Mouse (Mus musculus): ENCODE data around the gene Nudt3. TPM values are rescaled to one million over a fixed set of nuclear protein-coding genes. Genes with fewer than 3 reads are reported as not detected.

Gene Nudt3
- polyA plus RNA-seq, 1 experiment from 2014 or later, result 23.2 TPM

DNA sequence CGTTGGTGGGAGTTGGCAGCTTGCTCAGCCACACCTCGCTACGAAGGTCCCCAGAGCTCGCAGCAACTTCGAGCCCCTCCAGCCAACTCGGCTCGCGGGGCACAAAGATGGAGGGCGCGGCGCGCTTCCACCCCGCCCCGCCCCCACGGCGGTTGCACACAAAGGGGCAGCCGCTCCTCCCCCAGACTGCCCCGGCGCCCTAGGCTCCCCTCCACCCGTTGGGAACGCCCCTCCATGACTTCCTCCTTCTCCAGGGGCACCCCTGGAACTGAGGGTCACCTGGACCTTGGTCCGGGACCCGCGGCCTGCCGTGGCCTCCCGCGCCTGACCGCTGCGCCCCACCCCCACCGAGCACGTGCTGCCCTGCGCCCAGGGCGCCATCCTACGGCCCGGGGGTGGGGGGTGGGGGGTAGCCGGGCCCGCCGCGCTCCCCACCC is 68.2 kb downstream of the Nudt3 start:
- H3K9me3 ChIP-seq (replicated peaks), result no peaks in the 10 kb centered on the region
- H3K4me3 ChIP-seq (replicated peaks), result peak overlapping the region; percentile 81
- peaks cover 5% of the 10 kb centered on the region for H3K36me3 ChIP-seq (replicated peaks)
- peak; percentile 22 for ATAC-seq (ENCODE audit: insufficient read depth)
- H3K4me1 ChIP-seq (replicated peaks), result peaks cover 89% of the 10 kb centered on the region
- peak overlapping the region; percentile 97 for H3K4me2 ChIP-seq
- H3K9ac ChIP-seq, result peak overlapping the region; percentile 86
- WGBS (ENCODE audit: insufficient replicate concordance), result 0% methylated on average over 38 of the region's 39 CpGs
- peaks cover 6% of the 10 kb centered on the region; the same call in 1 of the 2 replicates for H3K27me3 ChIP-seq
- H3K27ac ChIP-seq (replicated peaks), result peak overlapping the region; percentile 92

DNA sequence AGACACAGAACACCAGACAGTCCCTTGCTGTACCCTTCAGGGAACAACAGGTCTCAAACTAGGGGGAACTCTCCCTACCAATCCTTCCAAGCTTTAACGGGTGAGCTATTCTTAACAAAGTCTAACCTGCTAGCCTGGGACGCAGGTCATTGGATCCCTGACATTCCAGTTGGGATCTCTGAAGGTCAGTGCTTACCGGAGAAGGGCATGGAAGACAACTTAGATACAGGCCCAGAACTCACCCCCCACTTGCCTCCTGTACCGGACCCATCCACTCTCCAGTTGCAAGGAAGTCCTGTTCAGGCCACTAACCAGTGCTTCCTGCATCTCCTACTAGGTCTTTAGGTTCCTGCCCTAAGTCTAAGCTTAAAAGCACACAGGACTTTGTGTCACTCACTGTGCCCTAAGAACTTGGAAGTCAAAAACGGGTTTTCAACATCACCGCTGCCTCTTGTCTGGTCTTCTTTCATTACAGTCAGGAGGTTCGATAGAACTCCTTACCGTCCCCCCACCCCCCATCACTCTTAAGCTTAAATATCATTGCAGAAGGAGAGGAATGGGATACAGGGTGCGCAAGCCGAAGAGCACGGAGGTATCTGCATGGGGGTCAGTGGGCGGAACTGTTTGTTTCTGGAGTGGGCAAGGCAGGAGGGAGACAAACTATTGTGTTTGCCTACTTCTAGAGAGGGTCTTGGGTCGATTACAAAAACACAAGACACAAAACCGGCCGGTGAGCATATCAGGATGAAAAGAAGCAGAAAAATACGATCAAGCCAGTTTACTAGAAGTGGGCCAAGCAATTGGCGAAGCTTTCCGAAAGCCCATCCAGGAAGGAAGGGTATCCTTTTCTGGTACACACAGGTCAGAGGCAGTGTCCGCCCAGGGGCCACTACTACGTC is 69.0 kb downstream of the Nudt3 start:
- Histone ChIP-seq H3K9me3 (replicated peaks) (no peaks in the 10 kb centered on the region), H3K27me3 (peaks cover 6% of the 10 kb centered on the region; the same call in 1 of the 2 replicates), H3K36me3 (replicated peaks) (no peaks in the 10 kb centered on the region), H3K27ac (replicated peaks) (peak overlapping the region; percentile 92), H3K4me3 (replicated peaks) (peak overlapping the region; percentile 81), H3K9ac (peak overlapping the region; percentile 86), H3K4me1 (replicated peaks) (peaks cover 82% of the 10 kb centered on the region), H3K4me2 (peak overlapping the region; percentile 97)
- 31% methylated on average over 20 of the region's 20 CpGs for WGBS (ENCODE audit: insufficient replicate concordance)
- ATAC-seq (ENCODE audit: insufficient read depth), result no peak

DNA sequence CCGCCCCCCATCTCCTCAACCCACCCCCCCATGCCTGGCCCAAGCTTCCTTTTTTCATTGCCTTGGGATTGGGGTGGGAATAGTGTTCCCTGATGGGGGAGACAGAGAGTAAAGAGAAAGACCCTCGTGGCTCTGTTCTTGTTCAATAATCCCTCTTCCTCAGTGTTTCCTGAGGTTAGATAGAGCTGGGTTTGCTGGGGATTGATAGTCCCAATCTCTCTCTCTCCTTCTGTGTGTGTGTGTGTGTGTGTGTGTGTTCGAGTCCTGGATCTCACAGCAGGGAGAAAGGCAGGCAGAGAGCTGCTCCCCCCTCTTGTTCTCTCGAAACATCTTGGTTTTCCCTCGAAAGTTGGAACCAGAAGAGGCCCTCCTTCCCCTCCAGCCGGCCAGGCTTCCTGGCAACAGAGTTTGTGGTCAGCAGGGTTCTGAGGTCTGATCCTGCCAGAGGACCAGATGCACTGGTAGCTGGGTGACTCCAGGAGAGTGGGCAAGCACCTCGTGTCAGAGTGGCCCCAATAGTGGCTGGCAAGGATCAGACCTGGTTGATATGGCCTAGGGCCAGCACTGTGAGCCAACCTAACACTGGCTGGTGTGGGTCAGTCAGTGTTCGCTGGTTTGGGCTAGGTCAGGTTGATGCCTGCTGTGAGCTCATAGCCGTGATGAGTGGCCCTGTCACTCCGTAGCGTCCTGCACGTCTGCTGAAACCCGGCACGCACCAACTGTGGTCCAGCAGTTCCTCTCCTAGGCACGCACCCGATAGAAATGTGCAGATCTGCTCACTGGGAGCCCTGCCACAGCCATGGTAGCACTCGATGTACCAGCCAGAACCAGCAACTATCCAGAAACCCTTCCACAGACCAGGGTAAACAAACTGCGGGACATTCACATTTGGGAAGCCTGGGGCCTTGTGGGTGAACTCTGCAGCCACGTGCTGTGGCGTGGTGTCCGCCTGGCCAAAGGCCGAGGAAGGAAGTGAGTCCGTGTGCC is 70.8 kb downstream of the Nudt3 start:
- no peak for ATAC-seq (ENCODE audit: insufficient read depth)
- Histone ChIP-seq H3K4me2 (no peak overlapping the region; the same call in 1 of the 2 replicates), H3K27ac (replicated peaks) (peak overlapping the region; percentile 53; the same call in 1 of the 2 replicates), H3K4me1 (replicated peaks) (peaks cover 64% of the 10 kb centered on the region), H3K4me3 (replicated peaks) (no peak overlapping the region), H3K9ac (no peak overlapping the region), H3K36me3 (replicated peaks) (no peaks in the 10 kb centered on the region), H3K9me3 (replicated peaks) (no peaks in the 10 kb centered on the region), H3K27me3 (peaks cover 6% of the 10 kb centered on the region; the same call in 1 of the 2 replicates)
- 26% methylated on average over 23 of the region's 23 CpGs for WGBS (ENCODE audit: insufficient replicate concordance)

DNA sequence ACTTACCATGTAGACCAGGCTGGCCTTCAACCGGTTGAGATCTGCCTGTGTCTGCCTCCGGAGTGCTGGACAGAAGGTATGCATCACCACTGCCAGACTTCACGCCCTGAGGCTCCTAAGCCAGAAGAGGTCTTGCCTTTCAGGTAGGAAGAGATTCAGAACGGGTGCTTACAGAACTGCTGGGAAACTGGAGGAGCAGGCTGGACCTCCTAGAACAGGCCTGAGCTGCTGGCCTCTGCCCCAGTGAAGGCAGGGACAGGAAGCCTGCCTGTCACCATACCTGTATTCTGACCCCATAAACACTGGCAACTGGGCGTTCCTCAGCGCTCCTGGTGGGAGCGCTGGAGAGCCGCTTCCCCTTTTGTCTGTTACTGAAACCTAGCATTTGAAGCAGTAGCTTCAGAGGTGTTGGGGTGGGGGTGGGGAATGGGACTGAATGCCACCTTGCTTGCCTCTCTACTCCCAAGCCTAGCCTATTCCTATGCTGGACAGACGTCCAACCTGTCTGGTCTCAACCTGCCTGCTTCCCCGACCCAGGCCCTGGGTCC is 71.8 kb downstream of the Nudt3 start:
- Histone ChIP-seq H3K4me1 (replicated peaks) (peaks cover 55% of the 10 kb centered on the region), H3K4me3 (replicated peaks) (no peak overlapping the region), H3K36me3 (replicated peaks) (no peaks in the 10 kb centered on the region), H3K27ac (replicated peaks) (no peak overlapping the region), H3K9ac (no peak overlapping the region), H3K4me2 (no peak overlapping the region), H3K9me3 (replicated peaks) (no peaks in the 10 kb centered on the region), H3K27me3 (peaks cover 6% of the 10 kb centered on the region; the same call in 1 of the 2 replicates)
- WGBS (ENCODE audit: insufficient replicate concordance), result 40% methylated on average over 10 of the region's 10 CpGs
- no peak for ATAC-seq (ENCODE audit: insufficient read depth)

GRCm38 (mm10) chr17:27549234-27549633 is 74.1 kb downstream of the Nudt3 start:
- H3K4me3 ChIP-seq (replicated peaks), result no peak overlapping the region
- no peaks in the 10 kb centered on the region; the same call in 1 of the 2 replicates for H3K27me3 ChIP-seq

DNA sequence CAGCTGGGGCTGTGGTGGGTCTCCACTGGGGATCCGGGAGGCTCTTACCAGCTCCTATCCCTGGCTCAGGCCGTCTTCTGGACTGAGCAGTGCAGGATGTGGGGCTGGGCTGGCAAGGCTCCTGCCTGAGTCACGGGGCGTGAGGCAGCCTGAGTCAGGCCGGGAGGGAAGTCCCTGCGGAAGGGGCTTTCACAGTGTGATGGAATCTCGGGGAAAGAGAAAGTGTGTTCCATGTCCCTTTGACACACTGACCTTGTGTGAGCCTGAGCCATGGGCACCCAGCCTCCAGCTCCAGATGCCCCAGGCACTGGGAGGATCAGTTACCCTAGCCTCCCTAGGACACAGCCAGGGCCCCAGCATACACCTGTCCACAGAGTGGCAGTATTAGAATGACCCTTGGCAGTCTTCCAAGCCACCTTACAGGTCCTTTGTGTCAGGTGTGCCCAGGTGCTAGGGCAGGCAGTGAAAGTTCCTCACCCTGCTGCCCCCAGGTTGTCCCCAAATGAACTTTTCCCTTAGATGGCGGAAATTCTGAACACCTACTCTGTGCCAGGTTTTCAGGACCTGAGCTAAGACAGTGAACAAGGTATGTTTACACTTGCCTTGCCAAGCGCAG is 75.9 kb downstream of the Nudt3 start:
- no peaks in the 10 kb centered on the region; the same call in 1 of the 2 replicates for H3K27me3 ChIP-seq
- H3K36me3 ChIP-seq (replicated peaks), result no peaks in the 10 kb centered on the region
- no peaks in the 10 kb centered on the region for H3K9me3 ChIP-seq (replicated peaks)
- no peak for ATAC-seq (ENCODE audit: insufficient read depth)
- H3K27ac ChIP-seq (replicated peaks), result no peak overlapping the region
- peaks cover 20% of the 10 kb centered on the region for H3K4me1 ChIP-seq (replicated peaks)
- H3K4me3 ChIP-seq (replicated peaks), result no peak overlapping the region
- 55% methylated on average over 9 of the region's 9 CpGs for WGBS (ENCODE audit: insufficient replicate concordance)
- H3K4me2 ChIP-seq, result no peak overlapping the region
- no peak overlapping the region for H3K9ac ChIP-seq

More at GRCm38 (mm10) chr17:27549234-27549633, 74.1 kb downstream of the Nudt3 start:
- WGBS (ENCODE audit: insufficient replicate concordance), result 41% methylated on average over 8 of the region's 8 CpGs
- no peak overlapping the region for H3K27ac ChIP-seq (replicated peaks)
- no peaks in the 10 kb centered on the region for H3K9me3 ChIP-seq (replicated peaks)
- no peak for ATAC-seq (ENCODE audit: insufficient read depth)
- no peaks in the 10 kb centered on the region for H3K36me3 ChIP-seq (replicated peaks)
- H3K4me2 ChIP-seq, result no peak overlapping the region
- H3K4me1 ChIP-seq (replicated peaks), result peaks cover 33% of the 10 kb centered on the region
- no peak overlapping the region for H3K9ac ChIP-seq

DNA sequence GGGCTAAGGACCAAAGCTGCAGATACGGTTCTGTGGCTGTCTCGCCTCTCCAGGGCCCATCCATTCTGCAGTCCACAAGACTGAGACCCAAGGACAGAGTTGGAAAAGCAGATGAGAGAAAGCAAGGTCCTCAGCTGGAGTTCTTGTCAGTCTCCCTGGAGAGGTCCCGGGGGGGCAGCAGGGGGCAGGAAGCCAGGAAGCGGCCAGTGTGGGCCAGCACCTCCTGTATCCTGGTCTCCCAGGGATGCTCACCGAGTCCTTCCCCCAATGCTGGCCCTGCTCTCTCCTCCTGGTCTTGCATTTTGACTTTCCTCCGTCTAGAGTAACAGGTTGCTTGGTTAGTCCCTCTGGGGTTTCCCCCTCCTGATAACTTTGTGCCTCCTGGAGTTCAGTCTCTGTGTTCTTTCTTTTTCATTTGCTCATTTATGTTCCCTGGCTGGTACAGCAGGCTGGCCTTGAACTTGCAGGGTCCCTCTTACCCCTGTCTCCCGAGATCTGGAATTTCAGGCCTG is 76.7 kb downstream of the Nudt3 start:
- ATAC-seq (ENCODE audit: insufficient read depth), result no peak
- H3K9ac ChIP-seq, result no peak overlapping the region
- no peak overlapping the region for H3K4me2 ChIP-seq
- H3K4me1 ChIP-seq (replicated peaks), result peaks cover 13% of the 10 kb centered on the region
- no peaks in the 10 kb centered on the region; the same call in 1 of the 2 replicates for H3K27me3 ChIP-seq
- H3K4me3 ChIP-seq (replicated peaks), result no peak overlapping the region
- no peaks in the 10 kb centered on the region for H3K9me3 ChIP-seq (replicated peaks)
- H3K27ac ChIP-seq (replicated peaks), result no peak overlapping the region
- no peaks in the 10 kb centered on the region for H3K36me3 ChIP-seq (replicated peaks)
- WGBS (ENCODE audit: insufficient replicate concordance), result 62% methylated on average over 7 of the region's 7 CpGs

DNA sequence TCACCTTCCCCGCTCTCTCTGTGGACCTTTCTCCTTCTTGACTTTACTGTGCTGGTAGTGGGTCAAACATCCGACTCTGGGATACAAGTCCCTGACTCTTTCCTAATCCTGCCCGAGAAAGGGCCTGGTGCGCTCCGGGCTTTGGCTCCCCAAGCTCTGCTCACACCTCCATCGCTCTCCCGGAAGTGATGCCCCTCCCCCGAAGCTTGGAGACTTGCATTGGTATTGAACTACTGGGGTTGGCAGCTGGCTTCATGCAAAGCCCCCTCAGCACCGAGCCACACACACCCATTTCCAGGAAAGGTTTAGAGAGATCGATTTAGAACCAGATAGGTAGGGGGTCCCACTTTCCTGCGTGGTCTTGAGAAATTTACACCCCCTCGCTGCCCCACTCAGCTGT is 77.3 kb downstream of the Nudt3 start:
- H3K9ac ChIP-seq, result no peak overlapping the region
- ATAC-seq (ENCODE audit: insufficient read depth), result no peak

DNA sequence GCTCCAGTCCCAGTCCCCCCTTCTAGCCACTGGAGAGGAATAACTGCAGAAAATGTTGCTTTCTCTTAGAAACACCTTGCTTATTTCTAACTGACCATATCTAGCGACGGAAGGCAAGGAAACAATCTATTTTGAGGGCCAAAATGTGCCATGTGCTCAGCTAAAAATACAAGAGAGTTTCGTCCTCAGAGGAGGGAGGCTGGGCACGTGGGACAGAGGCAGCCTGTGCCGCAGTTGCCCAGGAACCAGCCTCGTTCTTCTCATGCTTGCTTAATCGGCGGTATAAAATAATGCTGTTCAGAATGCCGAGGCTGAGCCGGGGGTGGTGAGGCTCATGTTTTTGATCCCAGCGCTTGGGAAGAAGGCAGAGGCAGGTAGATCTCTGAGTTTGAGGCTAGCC is 78.7 kb downstream of the Nudt3 start:
- Histone ChIP-seq H3K4me2 (no peak overlapping the region), H3K36me3 (replicated peaks) (no peaks in the 10 kb centered on the region), H3K9me3 (replicated peaks) (no peaks in the 10 kb centered on the region), H3K9ac (no peak overlapping the region), H3K4me1 (replicated peaks) (0 out of 2 replicates have a peak, but pooled peaks cover 4% of the 10 kb centered on the region), H3K27ac (replicated peaks) (no peak overlapping the region), H3K4me3 (replicated peaks) (no peak overlapping the region), H3K27me3 (no peaks in the 10 kb centered on the region; the same call in 1 of the 2 replicates)
- WGBS (ENCODE audit: insufficient replicate concordance), result 68% methylated on average over 11 of the region's 11 CpGs
- ATAC-seq (ENCODE audit: insufficient read depth), result no peak

More for the DNA sequence above, 77.3 kb downstream of the Nudt3 start:
- Histone ChIP-seq H3K27me3 (no peaks in the 10 kb centered on the region; the same call in 1 of the 2 replicates), H3K9me3 (replicated peaks) (no peaks in the 10 kb centered on the region), H3K4me1 (replicated peaks) (0 out of 2 replicates have a peak, but pooled peaks cover 7% of the 10 kb centered on the region), H3K4me3 (replicated peaks) (no peak overlapping the region), H3K36me3 (replicated peaks) (no peaks in the 10 kb centered on the region), H3K27ac (replicated peaks) (no peak overlapping the region), H3K4me2 (no peak overlapping the region)
- 43% methylated on average over 12 of the region's 12 CpGs for WGBS (ENCODE audit: insufficient replicate concordance)

DNA sequence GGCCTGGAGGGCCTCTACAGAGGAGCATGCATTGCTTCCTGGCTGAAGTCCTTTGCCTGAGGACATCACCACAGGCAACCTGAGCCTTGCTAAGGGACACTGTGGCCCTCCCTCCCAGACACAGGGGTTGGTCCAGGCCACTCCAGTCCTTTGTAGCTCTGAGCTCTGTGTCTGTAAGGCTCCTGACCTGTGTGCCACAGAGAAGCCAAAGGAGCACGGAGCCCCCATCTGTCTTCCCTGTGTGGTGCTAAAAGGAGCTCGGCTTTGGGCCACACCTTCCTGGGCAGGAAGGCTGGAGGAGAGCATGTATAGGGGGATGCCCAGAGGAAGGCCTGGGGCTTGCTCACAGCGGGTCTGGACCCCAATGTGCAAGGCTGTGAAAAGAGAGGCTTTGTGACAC is 81.3 kb downstream of the Nudt3 start:
- 62% methylated on average over 3 of the region's 3 CpGs for WGBS (ENCODE audit: insufficient replicate concordance)
- ATAC-seq (ENCODE audit: insufficient read depth), result no peak
- Histone ChIP-seq H3K9me3 (replicated peaks) (no peaks in the 10 kb centered on the region), H3K27me3 (no peaks in the 10 kb centered on the region; the same call in 1 of the 2 replicates), H3K9ac (no peak overlapping the region), H3K4me1 (replicated peaks) (0 out of 2 replicates have a peak, but pooled peaks cover 4% of the 10 kb centered on the region), H3K36me3 (replicated peaks) (no peaks in the 10 kb centered on the region), H3K4me2 (no peak overlapping the region), H3K4me3 (replicated peaks) (no peak overlapping the region), H3K27ac (replicated peaks) (no peak overlapping the region)

Measured in liver, embryonic 15.5 days (tissue).